Mouse (Mus musculus): ENCODE measurements around the gene Stk4. TPM values are rescaled to one million over a fixed set of nuclear protein-coding genes. Genes with fewer than 3 reads are reported as not detected.

The Stk4 gene
- 27.8 and 29.1 TPM in 2 replicates for polyA plus RNA-seq (2014; fragmentation: Nextera tagmentation; extraction: Ambion mirVana)

- ATAC-seq (replicated peaks; ENCODE audit: low FRiP score, low TSS enrichment, low read depth): peak; percentile 24
- DNase-seq (ENCODE audit: low spot score): no peak
- no peaks in the 10 kb centered on the region for H3K9me3 ChIP-seq (ENCODE audit: control insufficient read depth, low read length)
- H3K4me2 ChIP-seq (ENCODE audit: low read length): peak within 1 kb of the TSS; percentile 77
- peak within 1 kb of the TSS; percentile 69 for H3K27ac ChIP-seq (ENCODE audit: low read depth)
- peak within 1 kb of the TSS; percentile 70 for H3K9ac ChIP-seq (ENCODE audit: low read length)
- H3K27me3 ChIP-seq (replicated peaks; ENCODE audit: control insufficient read depth, insufficient read depth, low read length): no peaks in the 10 kb centered on the region
- peak within 1 kb of the TSS; percentile 89 for H3K4me3 ChIP-seq (ENCODE audit: low read depth, low read length)
- peaks cover 14% of the 10 kb centered on the region for H3K36me3 ChIP-seq (ENCODE audit: control insufficient read depth, insufficient read depth, low read length)
- WGBS: under 1% methylated on average over 45 of the region's 45 CpGs
- H3K4me1 ChIP-seq (replicated peaks; ENCODE audit: control insufficient read depth, insufficient read depth, low read length): peaks cover 23% of the 10 kb centered on the region
Observed at GRCm38 (mm10) chr2:164070142-164070764, at the start of gene Stk4. TSS of gene Stk4 (plus strand) at chr2:164070322.

GRCm38 (mm10) chr2:164022104-164022503 lies 48.0 kb upstream of the Stk4 start:
- H3K9me3 ChIP-seq (ENCODE audit: control insufficient read depth, low read length): no peaks in the 10 kb centered on the region

GRCm38 (mm10) chr2:164025150-164025549 lies 45.0 kb upstream of the Stk4 start, which contains the start of gene Pabpc1l:
TSS of gene Pabpc1l (plus strand) at chr2:164025450.
- WGBS: 84% methylated on average over 16 of the region's 16 CpGs
- no peak within 1 kb of the TSS for H3K27ac ChIP-seq (ENCODE audit: low read depth)
- no peak for ATAC-seq (replicated peaks; ENCODE audit: low FRiP score, low TSS enrichment, low read depth)

More at GRCm38 (mm10) chr2:164022104-164022503, 48.0 kb upstream of the Stk4 start:
- 56% methylated on average over 2 of the region's 2 CpGs for WGBS
- no peak for ATAC-seq (replicated peaks; ENCODE audit: low FRiP score, low TSS enrichment, low read depth)
- Histone ChIP-seq H3K4me3 (ENCODE audit: low read depth, low read length) (no peak overlapping the region), H3K27ac (ENCODE audit: low read depth) (no peak overlapping the region), H3K9ac (ENCODE audit: low read length) (no peak overlapping the region), H3K27me3 (replicated peaks; ENCODE audit: control insufficient read depth, insufficient read depth, low read length) (no peaks in the 10 kb centered on the region), H3K4me2 (ENCODE audit: low read length) (no peak overlapping the region), H3K4me1 (replicated peaks; ENCODE audit: control insufficient read depth, insufficient read depth, low read length) (no peaks in the 10 kb centered on the region), H3K36me3 (ENCODE audit: control insufficient read depth, insufficient read depth, low read length) (peaks cover 27% of the 10 kb centered on the region)
- no peak for DNase-seq (ENCODE audit: low spot score)

GRCm38 (mm10) chr2:164031147-164031546 lies 39.0 kb upstream of the Stk4 start:
- H3K4me1 ChIP-seq (replicated peaks; ENCODE audit: control insufficient read depth, insufficient read depth, low read length): no peaks in the 10 kb centered on the region
- DNase-seq (ENCODE audit: low spot score) (no peak), ATAC-seq (replicated peaks; ENCODE audit: low FRiP score, low TSS enrichment, low read depth) (no peak)
- no peak overlapping the region for H3K4me3 ChIP-seq (ENCODE audit: low read depth, low read length)
- no peaks in the 10 kb centered on the region for H3K36me3 ChIP-seq (ENCODE audit: control insufficient read depth, insufficient read depth, low read length)
- no peak overlapping the region for H3K9ac ChIP-seq (ENCODE audit: low read length)
- H3K9me3 ChIP-seq (ENCODE audit: control insufficient read depth, low read length): 0 out of 2 replicates have a peak, but pooled peaks cover 3% of the 10 kb centered on the region
- WGBS: 69% methylated on average over 10 of the region's 10 CpGs
- H3K4me2 ChIP-seq (ENCODE audit: low read length): no peak overlapping the region
- no peak overlapping the region for H3K27ac ChIP-seq (ENCODE audit: low read depth)
- no peaks in the 10 kb centered on the region for H3K27me3 ChIP-seq (replicated peaks; ENCODE audit: control insufficient read depth, insufficient read depth, low read length)

More at GRCm38 (mm10) chr2:164025150-164025549, 45.0 kb upstream of the Stk4 start, which contains the start of gene Pabpc1l:
- Histone ChIP-seq H3K4me3 (ENCODE audit: low read depth, low read length) (no peak within 1 kb of the TSS), H3K9ac (ENCODE audit: low read length) (no peak within 1 kb of the TSS), H3K36me3 (ENCODE audit: control insufficient read depth, insufficient read depth, low read length) (no peaks in the 10 kb centered on the region), H3K4me1 (replicated peaks; ENCODE audit: control insufficient read depth, insufficient read depth, low read length) (no peaks in the 10 kb centered on the region), H3K9me3 (ENCODE audit: control insufficient read depth, low read length) (no peaks in the 10 kb centered on the region), H3K4me2 (ENCODE audit: low read length) (no peak within 1 kb of the TSS), H3K27me3 (replicated peaks; ENCODE audit: control insufficient read depth, insufficient read depth, low read length) (no peaks in the 10 kb centered on the region)
- no peak for DNase-seq (ENCODE audit: low spot score)

- WGBS: 86% methylated on average over 3 of the region's 3 CpGs
- H3K27me3 ChIP-seq (replicated peaks; ENCODE audit: control insufficient read depth, insufficient read depth, low read length): no peaks in the 10 kb centered on the region
- H3K4me3 ChIP-seq (ENCODE audit: low read depth, low read length): no peak overlapping the region
- no peaks in the 10 kb centered on the region for H3K36me3 ChIP-seq (ENCODE audit: control insufficient read depth, insufficient read depth, low read length)
- no peak overlapping the region for H3K9ac ChIP-seq (ENCODE audit: low read length)
- DNase-seq (ENCODE audit: low spot score): no peak
- 0 out of 2 replicates have a peak, but pooled peaks cover 3% of the 10 kb centered on the region for H3K9me3 ChIP-seq (ENCODE audit: control insufficient read depth, low read length)
- no peak overlapping the region for H3K4me2 ChIP-seq (ENCODE audit: low read length)
- no peak overlapping the region for H3K27ac ChIP-seq (ENCODE audit: low read depth)
- ATAC-seq (replicated peaks; ENCODE audit: low FRiP score, low TSS enrichment, low read depth): no peak
- H3K4me1 ChIP-seq (replicated peaks; ENCODE audit: control insufficient read depth, insufficient read depth, low read length): no peaks in the 10 kb centered on the region
Observed at GRCm38 (mm10) chr2:164032973-164033372, 37.1 kb upstream of the Stk4 start.

GRCm38 (mm10) chr2:164036520-164037019 lies 33.6 kb upstream of the Stk4 start:
- Histone ChIP-seq H3K4me3 (ENCODE audit: low read depth, low read length) (no peak overlapping the region), H3K36me3 (ENCODE audit: control insufficient read depth, insufficient read depth, low read length) (no peaks in the 10 kb centered on the region), H3K9ac (ENCODE audit: low read length) (no peak overlapping the region), H3K9me3 (ENCODE audit: control insufficient read depth, low read length) (0 out of 2 replicates have a peak, but pooled peaks cover 3% of the 10 kb centered on the region), H3K4me1 (replicated peaks; ENCODE audit: control insufficient read depth, insufficient read depth, low read length) (no peaks in the 10 kb centered on the region), H3K4me2 (ENCODE audit: low read length) (no peak overlapping the region), H3K27ac (ENCODE audit: low read depth) (no peak overlapping the region), H3K27me3 (replicated peaks; ENCODE audit: control insufficient read depth, insufficient read depth, low read length) (no peaks in the 10 kb centered on the region)
- no peak for DNase-seq (ENCODE audit: low spot score)
- 54% methylated on average over 10 of the region's 10 CpGs for WGBS
- no peak; the same call in 1 of the 2 replicates for ATAC-seq (replicated peaks; ENCODE audit: low FRiP score, low TSS enrichment, low read depth)

GRCm38 (mm10) chr2:164038407-164039028 lies 31.6 kb upstream of the Stk4 start:
- ATAC-seq (replicated peaks; ENCODE audit: low FRiP score, low TSS enrichment, low read depth) (no peak; the same call in 1 of the 2 replicates), DNase-seq (ENCODE audit: low spot score) (no peak)
- Histone ChIP-seq H3K4me3 (ENCODE audit: low read depth, low read length) (no peak overlapping the region), H3K9ac (ENCODE audit: low read length) (no peak overlapping the region), H3K4me1 (replicated peaks; ENCODE audit: control insufficient read depth, insufficient read depth, low read length) (no peaks in the 10 kb centered on the region), H3K4me2 (ENCODE audit: low read length) (no peak overlapping the region), H3K36me3 (ENCODE audit: control insufficient read depth, insufficient read depth, low read length) (no peaks in the 10 kb centered on the region), H3K9me3 (ENCODE audit: control insufficient read depth, low read length) (no peaks in the 10 kb centered on the region), H3K27ac (ENCODE audit: low read depth) (no peak overlapping the region), H3K27me3 (replicated peaks; ENCODE audit: control insufficient read depth, insufficient read depth, low read length) (no peaks in the 10 kb centered on the region)
- WGBS: 92% methylated on average over 1 of the region's 1 CpGs

- Histone ChIP-seq H3K4me3 (ENCODE audit: low read depth, low read length) (no peak overlapping the region), H3K4me2 (ENCODE audit: low read length) (no peak overlapping the region), H3K27me3 (replicated peaks; ENCODE audit: control insufficient read depth, insufficient read depth, low read length) (no peaks in the 10 kb centered on the region), H3K9ac (ENCODE audit: low read length) (no peak overlapping the region), H3K9me3 (ENCODE audit: control insufficient read depth, low read length) (no peaks in the 10 kb centered on the region), H3K36me3 (ENCODE audit: control insufficient read depth, insufficient read depth, low read length) (no peaks in the 10 kb centered on the region), H3K4me1 (replicated peaks; ENCODE audit: control insufficient read depth, insufficient read depth, low read length) (no peaks in the 10 kb centered on the region), H3K27ac (ENCODE audit: low read depth) (no peak overlapping the region)
- DNase-seq (ENCODE audit: low spot score) (no peak), ATAC-seq (replicated peaks; ENCODE audit: low FRiP score, low TSS enrichment, low read depth) (no peak)
- WGBS: 86% methylated on average over 6 of the region's 6 CpGs
Observed at GRCm38 (mm10) chr2:164040949-164041348, 29.2 kb upstream of the Stk4 start.

Data from intestine, embryonic 14.5 days (tissue).